Mouse (Mus musculus): ENCODE measurements around the gene Teddm1b. TPM values are rescaled to one million over a fixed set of nuclear protein-coding genes. Genes with fewer than 3 reads are reported as not detected.

Teddm1b gene
- under 1 TPM in 1 of 2 experiments, not detected in 1; 0.22 TPM for total RNA-seq (2023)

GRCm38 (mm10) chr1:153874045-153874444 is at the start of gene Teddm1b:
Gene Teddm1b, plus strand, starts transcription at chr1:153874345.

DNA sequence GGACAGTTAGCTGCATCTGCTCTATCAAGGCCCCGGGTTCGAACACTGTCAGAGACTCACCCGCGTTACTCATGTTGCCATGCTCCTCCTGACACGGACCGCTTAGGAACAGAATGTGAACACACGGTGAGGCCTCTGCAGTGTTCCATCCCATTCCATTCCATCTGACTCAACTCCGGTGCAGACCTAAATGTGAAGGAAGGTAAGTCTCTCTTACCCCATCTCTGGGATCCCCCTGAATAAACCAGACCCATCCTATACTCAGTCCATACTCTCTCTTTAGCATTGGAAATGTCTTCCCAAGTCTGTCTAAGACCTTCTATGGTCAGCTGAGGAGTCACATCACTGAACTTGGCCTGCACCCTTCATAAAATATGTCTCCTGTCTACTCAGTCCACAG is 30.1 kb upstream of the Teddm1b start, which contains the start of gene Rgsl1:
Rgsl1 (minus strand) TSS at position 101 of the 400 bp plus-strand sequence.

DNA sequence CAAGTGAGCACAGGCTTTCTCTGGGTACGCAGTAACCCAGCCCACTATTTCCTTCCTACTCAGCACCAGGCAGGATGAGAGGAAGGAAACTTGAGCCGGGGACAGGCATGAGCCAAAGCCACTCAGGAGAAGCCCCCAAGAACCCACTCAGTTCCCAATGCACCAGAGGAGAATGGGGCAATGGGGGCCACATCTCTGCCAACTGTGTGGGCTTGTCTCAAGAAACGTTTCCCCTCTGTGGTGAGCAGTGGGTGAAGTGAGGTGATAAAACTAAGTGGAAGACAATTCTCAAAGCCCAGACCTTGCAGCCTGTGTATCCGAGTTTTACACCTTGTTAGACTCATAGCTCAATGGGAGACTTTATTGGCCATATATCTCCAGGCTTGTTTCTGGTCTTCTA is 17.3 kb downstream of the Teddm1b start, which contains the start of gene Teddm1a:
Teddm1a (plus strand) TSS at position 301 of the 400 bp plus-strand sequence.

DNA sequence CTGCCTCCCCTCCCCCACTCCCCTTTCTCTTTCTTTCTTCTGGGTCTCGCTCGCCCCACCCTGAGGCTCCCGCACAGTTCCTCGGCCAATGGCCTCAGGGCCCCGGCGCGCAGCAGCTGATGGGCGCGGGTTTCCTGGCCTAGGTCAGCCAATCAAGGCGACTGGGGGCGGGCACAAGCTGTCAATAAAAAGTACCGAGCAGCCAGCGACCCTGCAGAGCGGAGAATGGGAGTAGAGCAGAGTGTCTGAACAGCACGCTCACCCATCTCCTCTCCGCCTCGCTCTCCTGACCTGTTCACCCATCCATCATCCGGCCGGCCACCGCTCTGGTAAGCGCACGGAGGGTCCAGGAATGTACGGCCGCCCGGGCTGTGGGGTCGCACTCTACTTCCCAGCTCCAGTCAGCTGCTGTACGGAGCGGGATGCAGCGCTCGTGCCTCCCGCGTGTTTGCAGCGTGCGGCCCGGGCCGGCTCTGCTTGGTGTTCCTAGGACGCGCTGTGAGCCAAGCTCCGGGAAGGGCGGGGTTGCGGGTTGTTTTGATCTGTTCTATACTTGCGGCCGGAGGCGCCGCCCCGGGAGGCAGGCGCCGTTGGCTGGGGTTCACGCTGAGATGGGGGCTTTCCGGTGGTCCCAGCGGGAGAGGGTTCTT is 25.7 kb downstream of the Teddm1b start, which contains the start of the genes Glul and Teddm2:
Glul (plus strand) TSS at position 214 of the 650 bp plus-strand sequence.
Teddm2 (minus strand) TSS at position 498 of the 650 bp plus-strand sequence.

Other genes starting within 250 kb of the Teddm1b start
- gene Rgs8, start 221.3 kb upstream of the Teddm1b start, total RNA-seq (2023), result under 1 TPM in 1 of 2 experiments, not detected in 1; 0.04 TPM
- under 1 TPM; 0.24 to 0.40 TPM for gene Rgs16, start 134.0 kb upstream of the Teddm1b start, total RNA-seq (2023)
- 10 to 100 TPM; 77.6 to 93.3 TPM for gene Rnasel, start 124.9 kb upstream of the Teddm1b start, total RNA-seq (2023)
- not detected for gene Rgsl1, start 30.2 kb upstream of the Teddm1b start, total RNA-seq (2023)
- not detected for gene Teddm1a, start 17.4 kb downstream of the Teddm1b start, total RNA-seq (2023)
- 100 to 1,000 TPM; 146 to 157 TPM for gene Glul, start 25.6 kb downstream of the Teddm1b start, total RNA-seq (2023)
- under 1 TPM; 0.53 TPM for gene Teddm2, start 25.9 kb downstream of the Teddm1b start, total RNA-seq (2023)